Mouse (Mus musculus) thymus, postnatal 0 days (tissue): ENCODE data around the gene Cfap20. TPM values are rescaled to one million over a fixed set of nuclear protein-coding genes. Genes with fewer than 3 reads are reported as not detected.

Experiments used
- DNase-seq: peaks from one replicate; pipeline ENCODE4 v3.0.0-alpha.2; 2015; ENCODE audit warnings: low spot score
- polyA plus RNA-seq: library from polyadenylated mRNA; unstranded; fragments of >200 nt; fragmentation: Nextera tagmentation; extraction: Ambion mirVana; gene quantifications from 2 replicates; pipeline ENCODE4 v1.2.1, GENCODE M21; 2015

The Cfap20 gene
- polyA plus RNA-seq, result 94.4 and 104 TPM in 2 replicates

DNA sequence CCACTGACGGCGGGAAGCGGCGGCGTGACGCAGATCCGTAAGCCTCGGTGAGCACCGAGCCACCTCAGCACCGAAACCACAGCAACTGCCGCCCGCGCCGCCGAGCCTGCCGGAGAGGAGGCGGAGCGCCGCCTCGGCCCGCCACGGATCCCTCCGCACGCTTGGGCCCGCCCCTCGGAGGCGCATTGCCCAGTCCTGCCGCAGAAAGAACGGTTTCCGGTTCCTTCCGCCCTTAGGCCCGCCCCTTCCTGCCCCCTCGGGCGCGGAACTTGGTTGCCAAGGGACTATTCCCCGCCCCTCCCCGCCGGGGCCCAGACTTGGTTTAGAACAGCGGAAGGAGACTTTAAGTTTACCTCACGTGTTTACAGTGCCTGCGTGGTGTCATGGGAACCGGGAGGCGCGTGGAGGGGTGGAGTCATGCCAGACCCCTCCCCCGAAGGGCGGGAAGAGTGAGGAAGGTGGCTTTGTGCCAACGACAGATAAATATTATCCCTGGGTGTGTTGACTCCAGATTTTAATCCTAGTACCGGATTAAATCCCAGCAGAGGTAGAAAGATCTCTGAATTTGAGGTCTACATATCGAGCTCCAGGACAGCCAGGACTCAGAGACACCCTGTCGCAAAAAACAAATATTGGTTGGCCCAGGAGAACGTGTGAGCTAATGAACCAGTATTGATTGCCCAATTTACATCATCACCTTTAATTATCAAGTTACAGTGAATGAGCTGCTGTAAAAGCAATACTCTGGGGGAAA, at the start of gene Cfap20:
TSS of gene Cfap20 (minus strand) at position 184 of the 754 bp plus-strand sequence.
- peak; percentile 100 for DNase-seq

DNA sequence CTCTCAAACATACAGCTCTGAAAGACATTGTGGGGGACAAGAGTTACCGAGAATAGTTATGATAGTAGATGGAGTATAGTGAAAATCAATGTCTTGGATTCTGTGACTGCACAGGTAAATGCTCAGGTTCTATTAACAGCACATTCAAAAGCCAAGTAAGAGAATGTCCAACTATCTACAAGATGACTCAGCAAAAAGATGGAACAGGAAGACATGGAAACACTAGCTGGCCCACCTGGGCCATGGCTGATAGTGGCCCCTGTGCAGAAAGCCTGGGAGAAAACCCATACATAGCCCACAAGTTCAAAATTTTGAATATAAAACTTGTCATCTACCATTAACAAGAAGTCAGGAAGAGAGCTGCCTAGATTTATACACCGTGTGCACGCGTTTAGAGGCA, 35.3 kb upstream of the Cfap20 start:
- DNase-seq, result no peak

DNA sequence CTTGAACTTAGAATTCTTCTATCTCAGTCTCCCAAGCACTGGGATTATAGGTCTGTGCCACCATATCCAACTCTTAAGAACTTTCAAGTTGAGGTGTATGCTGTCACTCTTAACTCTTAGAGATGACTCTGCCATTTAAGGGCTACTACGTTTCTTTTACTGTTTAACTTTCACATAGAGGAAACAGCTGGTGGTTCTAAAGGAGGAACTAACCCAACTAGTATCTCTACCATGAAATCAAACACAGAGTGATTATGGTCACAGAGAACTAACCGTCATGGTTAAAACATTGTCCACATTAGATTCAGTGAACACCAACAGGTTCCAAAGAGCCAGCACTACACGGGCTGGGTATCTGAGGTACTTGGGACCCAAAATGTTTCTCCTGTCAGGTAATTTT, 34.3 kb upstream of the Cfap20 start:
- DNase-seq, result no peak

DNA sequence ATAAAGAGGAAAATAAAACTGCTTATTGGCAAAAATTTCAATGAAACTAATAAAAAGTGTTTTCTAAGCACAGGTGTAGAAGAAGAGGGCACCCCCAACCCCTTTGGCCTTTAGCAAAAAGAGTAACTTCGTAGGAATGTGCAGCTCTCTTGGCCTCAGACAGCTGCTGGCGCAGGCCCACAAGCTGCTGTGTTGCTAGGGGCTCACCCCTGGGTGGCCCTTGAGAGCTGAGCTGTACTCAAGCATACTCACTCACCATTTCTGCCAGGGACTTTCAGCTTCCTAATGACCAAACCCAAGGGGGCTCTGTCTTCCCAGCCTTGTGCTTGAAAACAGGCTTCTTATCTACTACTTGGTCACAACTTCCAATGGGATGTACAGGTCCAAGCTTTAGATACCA, 31.9 kb upstream of the Cfap20 start:
- DNase-seq, result no peak

DNA sequence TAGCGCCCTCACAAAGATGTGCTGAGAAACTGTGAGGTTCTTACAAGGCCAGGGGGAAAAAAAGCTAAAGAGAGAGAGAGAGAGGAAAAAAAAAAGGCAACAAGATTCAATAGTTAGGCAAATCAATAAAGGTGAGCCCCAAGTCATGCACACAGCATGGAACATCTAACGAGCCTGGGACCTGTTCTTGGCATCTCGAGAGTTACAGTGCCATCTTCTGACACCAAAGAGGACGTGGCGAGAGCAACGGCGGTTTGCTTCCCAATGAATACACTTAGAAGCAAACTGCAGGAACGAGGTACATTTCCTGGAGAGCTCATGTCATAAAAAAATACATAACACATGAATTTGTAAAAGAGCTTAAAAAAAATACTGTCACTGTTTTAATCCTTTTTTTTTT, 17.8 kb upstream of the Cfap20 start:
- no peak for DNase-seq

GRCm38 (mm10) chr8:95450271-95450670, 15.6 kb upstream of the Cfap20 start:
- DNase-seq, result no peak

DNA sequence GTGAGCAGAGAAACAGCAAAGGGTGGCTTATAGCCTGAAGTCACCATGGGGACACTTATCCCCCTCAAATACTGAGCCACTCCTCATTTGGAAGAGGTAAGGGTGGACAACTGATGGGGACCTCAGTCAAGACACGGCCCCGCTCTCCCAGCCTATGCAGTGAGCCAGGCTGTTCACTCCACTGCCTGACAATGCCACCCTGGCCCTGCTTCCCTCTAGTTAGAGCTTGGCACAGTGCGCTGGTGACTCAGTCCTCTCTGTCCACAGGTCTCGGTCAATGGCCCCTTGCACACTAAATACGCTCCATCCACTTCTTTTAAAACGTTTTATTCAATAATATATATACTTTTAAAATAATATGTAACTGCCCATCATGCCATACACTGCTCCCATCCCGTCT, 13.0 kb upstream of the Cfap20 start:
- DNase-seq, result no peak

DNA sequence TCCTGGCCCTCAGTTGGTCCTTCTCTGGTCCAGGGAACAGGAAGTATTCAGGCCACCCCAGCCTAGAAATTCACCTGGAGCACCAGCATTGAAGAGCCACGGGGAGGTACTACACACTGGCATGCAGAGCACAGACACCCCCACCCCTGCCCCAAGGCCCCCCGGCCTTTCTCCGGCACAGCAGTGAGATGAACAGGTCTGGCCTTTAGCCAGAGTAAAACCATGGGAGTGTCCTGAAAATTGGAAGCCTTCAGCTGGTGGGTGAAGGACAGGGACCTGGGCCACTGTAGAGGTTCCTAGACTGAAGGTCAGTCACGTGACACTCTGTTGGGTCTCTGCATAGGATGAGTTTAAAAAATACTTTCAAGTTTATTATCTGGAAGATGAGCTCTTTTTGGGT, 10.4 kb upstream of the Cfap20 start:
- DNase-seq, result no peak

DNA sequence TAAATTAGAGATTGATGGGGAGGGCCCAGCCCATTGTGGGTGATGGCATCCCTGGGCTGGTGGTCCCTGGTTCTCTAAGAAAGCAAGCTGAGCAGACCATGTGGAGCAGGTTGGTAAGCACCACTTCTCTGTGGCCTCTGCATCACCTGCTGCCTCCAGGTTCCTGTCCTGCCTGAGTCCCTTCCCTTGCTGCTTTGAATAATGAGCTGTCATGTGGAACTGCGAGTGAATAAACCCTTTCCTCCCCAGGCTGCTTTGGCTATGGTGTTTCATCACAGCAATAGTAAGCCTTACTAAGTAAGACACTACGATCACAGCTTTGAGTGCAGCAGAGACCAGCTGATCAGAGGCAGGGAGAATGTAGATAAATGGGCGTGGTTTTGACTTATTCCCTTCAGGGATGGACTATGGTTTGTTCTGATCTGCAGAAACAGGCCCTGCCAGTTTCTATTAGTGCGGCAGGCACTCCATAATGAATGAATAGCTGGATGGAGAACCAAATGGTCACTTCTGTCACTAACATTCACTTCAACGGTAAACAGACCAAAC, 6.9 kb upstream of the Cfap20 start:
- DNase-seq, result no peak

GRCm38 (mm10) chr8:95440168-95440709, 5.6 kb upstream of the Cfap20 start:
- no peak for DNase-seq

- no peak for DNase-seq
These were observed 4.8 kb upstream of the Cfap20 start for GRCm38 (mm10) chr8:95439421-95439820.

GRCm38 (mm10) chr8:95437341-95437992, 2.8 kb upstream of the Cfap20 start:
- DNase-seq, result no peak

DNA sequence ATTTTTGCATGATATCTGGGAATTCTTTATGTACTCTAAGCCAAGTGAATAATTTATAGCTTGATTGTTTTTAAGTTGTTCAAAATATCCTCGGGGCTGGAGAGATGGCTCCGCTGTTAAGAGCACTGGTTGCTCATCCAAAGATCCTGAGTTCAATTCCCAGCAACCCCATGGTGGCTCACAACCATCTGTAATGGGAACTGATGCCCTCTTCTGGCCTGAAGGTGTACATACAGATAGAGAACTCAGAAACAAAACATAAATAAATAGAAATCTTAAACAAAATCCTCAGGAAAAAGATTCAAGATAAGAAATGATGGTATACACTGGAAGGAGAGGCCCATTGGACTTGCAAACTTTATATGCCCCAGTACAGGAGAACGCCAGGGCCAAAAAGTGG, 1.3 kb upstream of the Cfap20 start:
- no peak for DNase-seq

DNA sequence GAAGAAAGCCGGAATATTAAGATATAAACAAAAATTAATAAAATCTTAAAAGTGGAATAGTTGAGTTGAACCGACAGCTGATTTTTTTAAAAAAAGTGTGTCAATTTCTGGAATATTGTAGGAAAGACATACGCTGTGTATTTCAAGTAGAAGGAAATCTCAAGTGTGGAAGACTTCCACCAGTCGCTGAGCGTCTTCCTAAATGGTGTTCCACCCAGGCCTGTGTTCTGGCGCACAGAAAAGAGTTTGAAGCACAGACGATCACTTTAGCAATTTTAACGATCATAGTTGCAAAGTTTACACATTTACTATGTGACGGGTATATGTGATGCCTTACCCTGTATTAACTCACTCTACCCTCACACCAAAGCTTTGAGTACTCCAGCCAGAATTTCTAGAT, 802 bp upstream of the Cfap20 start:
- no peak for DNase-seq

- DNase-seq, result no peak
These were observed 436 bp downstream of the Cfap20 start for GRCm38 (mm10) chr8:95434233-95434632.

DNA sequence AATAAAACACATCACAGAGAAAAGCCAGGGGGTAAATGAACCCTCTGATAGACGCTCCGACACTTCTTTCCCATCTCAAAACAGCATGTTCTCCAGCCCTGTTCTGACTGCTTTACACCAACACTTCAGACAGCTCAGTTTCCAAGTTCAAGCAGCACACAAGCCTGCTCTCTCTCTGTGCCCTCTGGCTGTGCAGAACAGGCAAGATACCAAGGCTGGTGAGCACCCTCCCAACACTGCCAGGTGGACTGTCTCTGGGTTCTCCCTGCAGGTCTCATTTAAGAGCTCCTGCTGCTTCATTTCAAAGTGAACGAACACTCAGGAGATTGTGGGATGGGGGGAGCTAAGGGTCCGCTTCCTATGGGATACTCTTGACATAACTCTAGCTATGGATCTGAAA, 1.5 kb downstream of the Cfap20 start:
- DNase-seq, result no peak

- DNase-seq, result no peak
These were observed 2.2 kb downstream of the Cfap20 start for GRCm38 (mm10) chr8:95432471-95432870.

GRCm38 (mm10) chr8:95429945-95430344, 4.7 kb downstream of the Cfap20 start:
- no peak for DNase-seq

DNA sequence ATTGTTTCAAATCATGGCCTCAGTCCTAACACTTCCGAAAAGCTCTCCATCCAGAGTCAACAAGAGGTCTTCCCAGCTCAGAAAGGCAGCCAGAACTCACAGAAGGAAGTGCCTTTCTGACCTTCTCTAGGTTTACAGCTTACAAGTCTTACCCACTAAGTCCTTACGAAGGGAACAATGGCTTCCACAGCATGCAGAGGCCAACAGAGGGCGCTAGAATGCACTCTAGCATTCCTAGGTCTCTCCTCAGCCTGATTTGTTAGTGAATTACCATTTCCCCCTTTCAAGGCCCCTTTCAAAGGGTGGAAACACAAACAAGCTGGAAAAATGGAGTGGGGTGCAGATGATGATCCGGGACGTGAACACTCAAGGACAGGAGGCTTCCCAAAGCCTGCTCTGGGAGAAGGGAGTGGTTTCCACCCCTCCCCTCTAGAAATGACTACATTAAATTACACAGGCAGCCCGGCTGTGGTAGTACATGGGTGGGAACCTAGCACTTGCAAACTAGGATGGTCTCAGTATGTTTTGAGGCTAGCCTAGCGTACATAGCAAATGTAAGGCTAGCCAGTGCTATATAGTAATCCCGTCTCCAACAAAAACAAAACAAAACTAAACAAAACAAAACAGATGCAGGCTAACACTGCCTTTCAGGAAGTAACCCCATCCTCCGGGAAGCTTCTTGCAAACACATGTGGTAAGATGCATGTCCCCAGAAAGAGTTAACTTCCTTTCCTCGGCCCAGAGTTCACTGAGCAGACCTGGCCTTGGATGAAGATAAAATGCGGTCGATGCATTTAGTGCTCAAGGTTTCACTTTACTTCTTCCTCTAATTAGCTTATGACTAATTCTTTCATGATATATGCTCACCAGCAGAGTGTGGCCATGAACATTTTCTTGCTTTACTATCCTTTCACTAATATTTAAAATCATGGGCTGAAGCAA, 6.8 kb downstream of the Cfap20 start:
- DNase-seq, result peak; percentile 83

DNA sequence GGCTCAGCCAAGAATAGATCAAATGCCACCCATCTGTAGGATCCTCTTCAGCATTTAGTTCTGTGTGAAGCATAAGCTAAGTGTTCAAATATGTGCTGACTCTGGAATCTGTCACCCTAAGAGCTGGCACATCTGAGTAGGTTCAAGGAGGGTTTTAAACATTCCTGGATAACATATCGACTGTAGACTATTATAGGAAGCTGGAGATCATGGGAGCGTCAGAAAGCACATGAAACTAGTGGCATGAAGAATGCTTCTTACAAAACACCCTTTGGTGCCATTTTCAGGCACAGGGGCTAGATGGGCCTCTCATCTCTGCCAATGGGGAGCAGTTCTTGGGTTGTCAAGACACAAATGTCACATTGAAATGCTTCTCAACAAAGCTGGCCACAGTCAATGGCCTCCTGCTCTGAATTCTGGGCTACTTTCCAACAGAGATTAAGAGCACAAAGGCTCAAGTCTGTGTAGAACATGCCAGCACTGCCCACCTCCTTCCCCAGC, 7.8 kb downstream of the Cfap20 start:
- DNase-seq, result no peak

GRCm38 (mm10) chr8:95424682-95425081, 10.0 kb downstream of the Cfap20 start:
- no peak for DNase-seq
